Mouse (Mus musculus) heart, adult 2 months (tissue): ENCODE data around the gene Slc29a4. TPM values are rescaled to one million over a fixed set of nuclear protein-coding genes. Genes with fewer than 3 reads are reported as not detected.

ENCODE experiments used
- DNase-seq, 2 experiments: peaks; one replicate each; pipeline ENCODE4 v3.0.0; 2021
- H3K27ac ChIP-seq: fragments of 200-600 bp; 2 replicates; pipeline ENCODE4 v1.8.1; 2022
- H3K27me3 ChIP-seq: fragments of 200-500 bp; 2 replicates; pipeline ENCODE4 v1.6.1; 2012; ENCODE audit warnings: mild to moderate bottlenecking, low read length, inconsistent platforms, mixed read lengths; ENCODE audit not compliant: control insufficient read depth, insufficient read depth
- H3K36me3 ChIP-seq: fragments of 200-500 bp; 2 replicates; pipeline ENCODE4 v1.6.1; 2012; ENCODE audit warnings: low read length, inconsistent platforms; ENCODE audit not compliant: control insufficient read depth, insufficient read depth
- H3K4me1 ChIP-seq: fragments of 200-500 bp; 2 replicates; pipeline ENCODE4 v1.6.1; 2011; ENCODE audit warnings: low read length; ENCODE audit not compliant: control insufficient read depth, insufficient read depth
- H3K4me3 ChIP-seq: fragments of 200-600 bp; 2 replicates; pipeline ENCODE4 v1.8.1; 2022
- H3K79me2 ChIP-seq: fragments of 200-500 bp; replicated peaks from 2 replicates; pipeline ENCODE4 v1.6.1; 2012; ENCODE audit warnings: mild to moderate bottlenecking, inconsistent platforms, low read length, moderate library complexity, mixed read lengths; ENCODE audit not compliant: control insufficient read depth, insufficient read depth
- H3K9ac ChIP-seq: fragments of 200-500 bp; 2 replicates; pipeline ENCODE4 v1.6.1; 2012; ENCODE audit warnings: low read depth, mild to moderate bottlenecking, control low read depth, inconsistent platforms, low read length, mixed read lengths
- CTCF ChIP-seq: fragments of 200-600 bp; IDR thresholded peaks from 2 replicates; pipeline ENCODE4 v1.8.1; 2022; ENCODE audit warnings: antibody characterized with exemption, mild to moderate bottlenecking, moderate library complexity
- EP300 ChIP-seq: fragments of 200-500 bp; IDR thresholded peaks from 2 replicates; pipeline ENCODE4 v1.6.1; 2011; ENCODE audit warnings: low read depth, low read length, control low read depth; ENCODE audit not compliant: insufficient read depth
- POLR2A ChIP-seq: fragments of 200-500 bp; IDR thresholded peaks from 2 replicates; pipeline ENCODE4 v1.6.1; 2011; ENCODE audit warnings: mild to moderate bottlenecking, low read depth, low read length, control low read depth; ENCODE audit not compliant: insufficient read depth
- WGBS: fragments of 180-500 bp; shearing (Covaris S2); methylation state at CpG from one replicate; pipeline ENCODE4 v1.1.7; 2018; 5-methylcytosine and 5-hydroxymethylcytosine counted together
- intact Hi-C: fragments of 180-260 bp; cut with DNase I; formaldehyde crosslinking; loops from one replicate; pipeline ENCODE4 v1.15.1; 2025
- polyA plus RNA-seq: library from polyadenylated mRNA; depleted of rRNA; stranded (reverse); fragments of >200 nt; gene quantifications from 2 replicates; pipeline ENCODE4 v1.2.3, GENCODE M21; 2012; rRNA removed
- total RNA-seq, 2 experiments: library from RNA; stranded (reverse); gene quantifications; 2 replicates each; pipeline ENCODE4 v1.2.3; 2021

The Slc29a4 gene
- total and polyA plus RNA-seq, 3 experiments, result 0.27 to 0.70 (median 0.31) TPM

GRCm38 (mm10) chr5:142767937-142768336 lies 75.6 kb downstream of the Slc29a4 start:
- Histone ChIP-seq H3K27me3 (no peaks in the 10 kb centered on the region), H3K36me3 (no peaks in the 10 kb centered on the region), H3K79me2 (0 out of 2 replicates have a peak, but pooled peaks cover 5% of the 10 kb centered on the region), H3K4me1 (no peaks in the 10 kb centered on the region; the same call in 1 of the 2 replicates), H3K4me3 (no peak overlapping the region), H3K27ac (no peak overlapping the region), H3K9ac (no peak overlapping the region)
- peak; percentile 73 for DNase-seq
- WGBS, result 18% methylated on average over 7 of the region's 7 CpGs
- intact Hi-C loops, result loop anchor here (1.0 to 10.0 kb wide), 5 partner anchors 47 to 297 kb away; no protein-coding TSS in a partner anchor
- TF ChIP-seq POLR2A, result no peak
- TF ChIP-seq CTCF, result peak; percentile 91
- peak; percentile 79; the same call in 1 of the 2 replicates for TF ChIP-seq EP300

DNA sequence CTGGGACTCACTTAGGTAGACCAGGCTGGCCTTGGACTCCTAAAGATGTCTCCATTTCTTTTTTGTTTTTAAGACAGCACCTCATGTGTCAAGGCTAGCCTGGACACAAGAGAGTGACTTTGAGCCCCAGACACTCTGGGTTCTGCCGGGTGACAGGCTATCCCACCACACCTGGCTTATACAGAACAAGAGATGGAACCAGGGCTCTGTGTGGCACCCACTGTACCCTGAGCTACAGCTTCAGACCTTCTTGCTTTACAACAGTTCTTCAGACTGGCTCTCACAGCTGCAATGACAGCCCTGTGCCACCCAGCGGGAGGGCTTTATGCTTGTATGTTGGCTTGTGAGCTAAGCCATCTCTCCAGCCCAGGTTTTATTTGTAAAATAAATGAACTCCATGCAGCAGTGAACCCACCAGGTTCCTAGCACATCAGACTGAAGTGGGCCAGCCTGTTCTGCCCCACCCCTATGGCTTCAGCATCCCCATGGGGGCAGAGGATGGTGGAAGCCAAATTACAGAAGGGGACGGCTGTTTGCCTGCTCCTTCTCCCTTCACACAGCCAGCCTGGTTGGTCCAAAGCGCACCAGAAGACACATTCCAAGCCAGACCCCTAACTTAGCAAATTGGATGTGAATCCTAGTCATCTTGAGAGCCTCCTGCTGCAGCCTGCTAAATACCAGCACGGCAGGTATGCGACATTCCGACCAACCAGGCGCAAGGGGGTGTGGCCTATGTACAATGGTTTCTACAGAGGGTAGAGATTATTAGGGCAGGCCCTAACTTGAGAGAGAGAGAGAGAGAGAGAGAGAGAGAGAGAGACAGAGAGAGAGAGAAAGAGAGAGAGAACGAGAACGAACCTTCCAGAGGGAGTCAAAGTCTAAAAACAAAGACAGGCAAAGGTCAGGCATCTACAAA lies 76.3 kb downstream of the Slc29a4 start:
- no peak for DNase-seq
- no peak for TF ChIP-seq CTCF
- no peak overlapping the region for H3K9ac ChIP-seq

GRCm38 (mm10) chr5:142769641-142770040 lies 77.3 kb downstream of the Slc29a4 start:
- WGBS, result 71% methylated on average over 5 of the region's 5 CpGs
- 0 out of 2 replicates have a peak, but pooled peaks cover 5% of the 10 kb centered on the region for H3K79me2 ChIP-seq
- no peak overlapping the region for H3K27ac ChIP-seq
- no peak overlapping the region for H3K4me3 ChIP-seq
- H3K27me3 ChIP-seq, result no peaks in the 10 kb centered on the region
- no peaks in the 10 kb centered on the region; the same call in 1 of the 2 replicates for H3K4me1 ChIP-seq
- no peaks in the 10 kb centered on the region for H3K36me3 ChIP-seq
- no peak for TF ChIP-seq EP300
- no peak for TF ChIP-seq CTCF
- TF ChIP-seq POLR2A, result no peak
- no peak overlapping the region for H3K9ac ChIP-seq
- intact Hi-C loops, result loop anchor here (2.0 to 10.0 kb wide), 3 partner anchors 45 to 295 kb away; no protein-coding TSS in a partner anchor
- no peak for DNase-seq

More for the DNA sequence above, 76.3 kb downstream of the Slc29a4 start:
- Histone ChIP-seq H3K36me3 (no peaks in the 10 kb centered on the region), H3K4me3 (no peak overlapping the region), H3K27me3 (no peaks in the 10 kb centered on the region), H3K27ac (no peak overlapping the region), H3K79me2 (0 out of 2 replicates have a peak, but pooled peaks cover 5% of the 10 kb centered on the region), H3K4me1 (no peaks in the 10 kb centered on the region; the same call in 1 of the 2 replicates)
- 70% methylated on average over 10 of the region's 10 CpGs for WGBS
- intact Hi-C loops, result loop anchor here (1.0 to 10.0 kb wide), 5 partner anchors 46 to 296 kb away; no protein-coding TSS in a partner anchor

GRCm38 (mm10) chr5:142771034-142771433 lies 78.7 kb downstream of the Slc29a4 start:
- no peak overlapping the region for H3K4me3 ChIP-seq
- peaks cover 5% of the 10 kb centered on the region; the same call in 1 of the 2 replicates for H3K79me2 ChIP-seq
- no peaks in the 10 kb centered on the region for H3K27me3 ChIP-seq
- no peak overlapping the region for H3K27ac ChIP-seq
- no peak overlapping the region for H3K9ac ChIP-seq
- DNase-seq, result no peak
- no peaks in the 10 kb centered on the region; the same call in 1 of the 2 replicates for H3K4me1 ChIP-seq
- intact Hi-C loops, result no loop called here
- no peaks in the 10 kb centered on the region for H3K36me3 ChIP-seq
- no peak for TF ChIP-seq CTCF
- 68% methylated on average over 4 of the region's 4 CpGs for WGBS

DNA sequence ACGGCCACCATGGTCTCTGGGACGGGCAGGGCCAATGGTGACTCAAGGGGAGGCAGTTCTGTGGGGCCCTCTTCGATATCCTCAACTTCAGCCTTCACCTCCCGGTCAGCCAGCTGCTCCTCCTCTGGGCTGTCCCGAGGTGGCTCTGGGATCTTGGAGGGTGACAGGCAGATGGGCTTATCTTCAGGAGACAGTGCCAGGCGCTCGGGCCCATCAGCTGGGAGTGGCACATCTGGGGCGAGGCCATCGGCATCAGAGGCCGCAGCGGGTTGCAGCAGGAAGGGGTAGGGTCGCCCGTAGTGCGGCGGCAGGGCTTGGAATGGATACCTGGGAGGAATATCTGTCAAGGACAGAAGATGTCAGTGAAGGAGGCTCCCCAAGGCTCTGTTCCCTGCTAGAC lies 79.7 kb downstream of the Slc29a4 start:
- intact Hi-C loops, result no loop called here
- Histone ChIP-seq H3K27ac (no peak overlapping the region), H3K27me3 (no peaks in the 10 kb centered on the region), H3K4me1 (no peaks in the 10 kb centered on the region; the same call in 1 of the 2 replicates), H3K79me2 (peaks cover 3% of the 10 kb centered on the region; the same call in 1 of the 2 replicates), H3K36me3 (no peaks in the 10 kb centered on the region), H3K4me3 (no peak overlapping the region), H3K9ac (no peak overlapping the region)
- DNase-seq, result no peak
- 75% methylated on average over 15 of the region's 15 CpGs for WGBS
- TF ChIP-seq EP300 (no peak), CTCF (no peak), POLR2A (no peak)

Other genes with a start within 250 kb of the Slc29a4 start
- 1 to 10 TPM; 5.4 to 6.4 TPM for gene Ap5z1, start 228.6 kb upstream of the Slc29a4 start, total RNA-seq
- 13.0 and 23.6 TPM in 2 replicates for gene Ap5z1, start 228.6 kb upstream of the Slc29a4 start, polyA plus RNA-seq
- under 1 TPM in 1 of 2 experiments, not detected in 1; 0.10 TPM for gene Papolb, start 162.4 kb upstream of the Slc29a4 start, total RNA-seq
- gene Papolb, start 162.4 kb upstream of the Slc29a4 start, polyA plus RNA-seq, result 0.04 and 0.09 TPM in 2 replicates
- 1 to 10 TPM; 1.7 to 2.3 TPM for gene Radil, start 141.4 kb upstream of the Slc29a4 start, total RNA-seq
- gene Radil, start 141.4 kb upstream of the Slc29a4 start, polyA plus RNA-seq, result 2.2 and 3.3 TPM in 2 replicates
- gene Mmd2, start 83.7 kb upstream of the Slc29a4 start, total RNA-seq, result under 1 TPM; 0.30 to 0.31 TPM
- 0.20 and 0.29 TPM in 2 replicates for gene Mmd2, start 83.7 kb upstream of the Slc29a4 start, polyA plus RNA-seq
- 10 to 100 TPM; 33.2 to 43.0 TPM for gene Wipi2, start 64.8 kb upstream of the Slc29a4 start, total RNA-seq
- 24.1 and 36.2 TPM in 2 replicates for gene Wipi2, start 64.8 kb upstream of the Slc29a4 start, polyA plus RNA-seq
- gene Tnrc18, start 125.2 kb downstream of the Slc29a4 start, total RNA-seq, result 10 to 100 TPM; 49.7 to 60.3 TPM
- 15.1 and 18.5 TPM in 2 replicates for gene Tnrc18, start 125.2 kb downstream of the Slc29a4 start, polyA plus RNA-seq
- gene Fbxl18, start 202.9 kb downstream of the Slc29a4 start, total RNA-seq, result 1 to 10 TPM; 4.0 to 4.5 TPM
- 6.9 and 7.6 TPM in 2 replicates for gene Fbxl18, start 202.9 kb downstream of the Slc29a4 start, polyA plus RNA-seq
- gene Actb, start 214.2 kb downstream of the Slc29a4 start, total RNA-seq, result 100 to 1,000 TPM; 679 to 987 TPM
- gene Actb, start 214.2 kb downstream of the Slc29a4 start, polyA plus RNA-seq, result 1,148 and 1,181 TPM in 2 replicates